Mouse (Mus musculus) heart, postnatal 0 days (tissue): ENCODE data around the gene Slc16a4. TPM values are rescaled to one million over a fixed set of nuclear protein-coding genes. Genes with fewer than 3 reads are reported as not detected.

Experiments used
- ATAC-seq: fragments of 200-750 bp; cut with Nextera tagmentation; 2 replicates; pipeline ENCODE4 v1.8.0; 2017; ENCODE audit warnings: low read depth, moderate number of reproducible peaks, moderate library complexity; ENCODE audit not compliant: insufficient read depth
- DNase-seq: peaks from one replicate; pipeline ENCODE4 v3.0.0-alpha.2; 2016; ENCODE audit warnings: low spot score
- H3K27ac ChIP-seq: fragments of 300-500 bp; sonication (generic); 2 replicates; pipeline ENCODE4 v1.5.1; 2014; ENCODE audit warnings: low read depth, mild to moderate bottlenecking
- H3K27me3 ChIP-seq: fragments of 300-500 bp; sonication (generic); 2 replicates; pipeline ENCODE4 v1.6.1; 2014; ENCODE audit warnings: low read length, mixed read lengths; ENCODE audit not compliant: control insufficient read depth, insufficient read depth
- H3K36me3 ChIP-seq: fragments of 300-500 bp; sonication (generic); replicated peaks from 2 replicates; pipeline ENCODE4 v1.6.1; 2014; ENCODE audit warnings: low read length, mixed read lengths; ENCODE audit not compliant: control insufficient read depth, insufficient read depth
- H3K4me1 ChIP-seq: fragments of 300-500 bp; sonication (generic); 2 replicates; pipeline ENCODE4 v1.6.1; 2014; ENCODE audit warnings: antibody characterized with exemption; ENCODE audit not compliant: control insufficient read depth, insufficient read depth
- H3K4me2 ChIP-seq: fragments of 300-500 bp; sonication (generic); 2 replicates; pipeline ENCODE4 v1.6.1; 2014; ENCODE audit warnings: low read depth, mild to moderate bottlenecking, low read length, moderate library complexity
- H3K4me3 ChIP-seq: fragments of 300-500 bp; sonication (generic); 2 replicates; pipeline ENCODE4 v1.5.1; 2014; ENCODE audit warnings: low read depth, low read length
- H3K9ac ChIP-seq: fragments of 300-500 bp; sonication (generic); replicated peaks from 2 replicates; pipeline ENCODE4 v1.6.1; 2014; ENCODE audit warnings: low read depth, low read length, mixed read lengths
- H3K9me3 ChIP-seq: fragments of 300-500 bp; sonication (generic); replicated peaks from 2 replicates; pipeline ENCODE4 v1.6.1; 2016; ENCODE audit warnings: low read length; ENCODE audit not compliant: control insufficient read depth
- CTCF ChIP-seq: IDR thresholded peaks from 2 replicates; pipeline ENCODE4 v1.5.1; 2016; ENCODE audit warnings: antibody characterized with exemption, control low read depth, low read depth
- EP300 ChIP-seq: IDR thresholded peaks from 2 replicates; pipeline ENCODE4 v1.6.1; 2016; ENCODE audit warnings: antibody characterized with exemption, low read depth
- WGBS: fragments of 180-500 bp; shearing (Covaris S2); extraction: QIAGEN DNeasy Blood & Tissue Kit; methylation state at CpG from one replicate; pipeline ENCODE4 v1.1.7; 2014; 5-methylcytosine and 5-hydroxymethylcytosine counted together
- polyA plus RNA-seq: library from polyadenylated mRNA; unstranded; fragments of >200 nt; fragmentation: Nextera tagmentation; extraction: Ambion mirVana; gene quantifications from 2 replicates; pipeline ENCODE4 v1.2.1, GENCODE M21; 2015
- total RNA-seq: library from RNA; depleted of rRNA; stranded (reverse); fragments of >200 nt; gene quantifications from 2 replicates; pipeline ENCODE4 v1.2.3, GENCODE M21; 2014; ENCODE audit warnings: low replicate concordance; rRNA removed

The Slc16a4 gene
- 2.1 TPM in 1 of 2 replicates, not detected in the other for total RNA-seq
- 0.90 and 0.91 TPM in 2 replicates for polyA plus RNA-seq

GRCm38 (mm10) chr3:107290764-107291381 lies at the start of gene Slc16a4:
Gene Slc16a4 (plus strand): TSS chr3:107291230.
- Histone ChIP-seq H3K27ac (no peak within 1 kb of the TSS), H3K4me3 (no peak within 1 kb of the TSS), H3K4me1 (no peaks in the 10 kb centered on the region), H3K9me3 (no peaks in the 10 kb centered on the region), H3K27me3 (no peaks in the 10 kb centered on the region), H3K36me3 (no peaks in the 10 kb centered on the region), H3K4me2 (no peak within 1 kb of the TSS), H3K9ac (no peak within 1 kb of the TSS)
- TF ChIP-seq CTCF (no peak), EP300 (no peak)
- DNase-seq: peak; percentile 24
- ATAC-seq: peak; percentile 36; the same call in 1 of the 2 replicates
- WGBS: 27% methylated on average over 9 of the region's 9 CpGs

GRCm38 (mm10) chr3:107241389-107242094 lies 49.5 kb upstream of the Slc16a4 start:
- ATAC-seq: no peak
- 48% methylated on average over 14 of the region's 14 CpGs for WGBS
- Histone ChIP-seq H3K9me3 (no peaks in the 10 kb centered on the region), H3K36me3 (no peaks in the 10 kb centered on the region), H3K4me1 (no peaks in the 10 kb centered on the region), H3K9ac (no peak overlapping the region), H3K27me3 (0 out of 2 replicates have a peak, but pooled peaks cover 4% of the 10 kb centered on the region), H3K4me2 (no peak overlapping the region), H3K4me3 (no peak overlapping the region), H3K27ac (no peak overlapping the region)
- DNase-seq: no peak
- TF ChIP-seq EP300 (no peak), CTCF (no peak)

- Histone ChIP-seq H3K4me3 (no peak overlapping the region), H3K9ac (no peak overlapping the region), H3K4me2 (no peak overlapping the region), H3K9me3 (no peaks in the 10 kb centered on the region), H3K36me3 (no peaks in the 10 kb centered on the region), H3K27me3 (no peaks in the 10 kb centered on the region), H3K27ac (no peak overlapping the region), H3K4me1 (no peaks in the 10 kb centered on the region)
- TF ChIP-seq CTCF: no peak
- TF ChIP-seq EP300: no peak
- DNase-seq (no peak), ATAC-seq (no peak)
- 76% methylated on average over 6 of the region's 6 CpGs for WGBS
Measured at GRCm38 (mm10) chr3:107246876-107247275, 44.2 kb upstream of the Slc16a4 start.

- H3K4me2 ChIP-seq: no peak overlapping the region
- no peaks in the 10 kb centered on the region for H3K4me1 ChIP-seq
- no peaks in the 10 kb centered on the region for H3K9me3 ChIP-seq
- no peak overlapping the region for H3K27ac ChIP-seq
- no peaks in the 10 kb centered on the region for H3K27me3 ChIP-seq
- no peak overlapping the region for H3K9ac ChIP-seq
- H3K4me3 ChIP-seq: no peak overlapping the region
- ATAC-seq (no peak), DNase-seq (no peak)
- TF ChIP-seq CTCF (no peak), EP300 (no peak)
- no peaks in the 10 kb centered on the region for H3K36me3 ChIP-seq
- WGBS: 44% methylated on average over 3 of the region's 3 CpGs
Measured at GRCm38 (mm10) chr3:107249042-107249441, 42.0 kb upstream of the Slc16a4 start.

GRCm38 (mm10) chr3:107250320-107250719 lies 40.7 kb upstream of the Slc16a4 start:
- H3K4me3 ChIP-seq: no peak overlapping the region
- ATAC-seq (no peak), DNase-seq (no peak)
- 33% methylated on average over 2 of the region's 2 CpGs for WGBS
- TF ChIP-seq EP300 (no peak), CTCF (no peak)
- H3K9ac ChIP-seq: no peak overlapping the region
- no peaks in the 10 kb centered on the region for H3K9me3 ChIP-seq
- no peaks in the 10 kb centered on the region for H3K4me1 ChIP-seq
- H3K36me3 ChIP-seq: no peaks in the 10 kb centered on the region
- no peak overlapping the region for H3K4me2 ChIP-seq
- no peak overlapping the region for H3K27ac ChIP-seq
- H3K27me3 ChIP-seq: no peaks in the 10 kb centered on the region
